ENCODE assay signal across 8 mouse cellular contexts in the genomic region with DNA sequence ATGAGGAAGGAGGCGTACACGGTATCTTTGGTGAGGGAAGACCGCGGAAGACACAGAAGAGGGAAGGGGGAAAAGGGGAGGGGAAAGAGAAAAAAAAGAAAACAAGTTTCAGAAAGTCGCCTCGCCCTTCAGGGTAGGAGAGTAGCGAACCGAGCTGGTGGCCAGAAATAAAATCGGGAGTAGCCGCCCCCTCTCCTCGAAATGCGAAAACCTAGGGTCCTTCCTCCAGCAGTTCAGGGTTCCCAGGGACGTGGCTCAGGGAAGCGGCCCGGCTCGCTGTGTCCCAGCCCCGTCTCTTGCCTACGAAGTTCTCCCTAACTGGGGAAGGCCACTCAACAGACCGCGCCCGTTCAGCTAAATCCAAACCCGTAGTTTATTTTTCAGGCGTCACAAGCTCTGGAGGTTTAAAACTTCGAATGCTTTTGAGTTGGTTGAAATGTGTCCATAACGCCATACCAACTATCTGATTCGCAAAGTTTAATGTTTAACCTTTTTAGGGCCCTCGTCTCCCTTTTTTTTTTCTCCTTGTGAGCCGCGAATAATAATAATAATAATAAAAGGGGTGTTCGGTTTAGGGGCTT. TPM values are rescaled to one million over a fixed set of nuclear protein-coding genes. Genes with fewer than 3 reads are reported as not detected.
DNase-seq lines count a peak whose midpoint lies in the region; ATAC-seq and TF ChIP-seq lines count a peak whose summit lies in the region.

No protein-coding gene starts in this region.

- peak overlapping the region; percentile 92 for H3ac ChIP-seq in myocyte (ENCODE audit: control insufficient read depth, insufficient read length)

- H3K9me3 ChIP-seq in forebrain, embryonic 14.5 days (replicated peaks; ENCODE audit: control insufficient read depth, low read length): no peaks in the 10 kb centered on the region
- H3K9me3 ChIP-seq in hindbrain, embryonic 15.5 days: no peaks in the 10 kb centered on the region
- H3K9me3 ChIP-seq in liver, embryonic 12.5 days (replicated peaks): no peaks in the 10 kb centered on the region

- TF ChIP-seq POLR2A in myocyte (IDR thresholded peaks at IDR 0.05; ENCODE audit: insufficient read length, low read depth): peak; percentile 29

- peak overlapping the region; percentile 100 for H3K9ac ChIP-seq in forebrain, embryonic 14.5 days (ENCODE audit: low read length)
- H3K9ac ChIP-seq in hindbrain, embryonic 15.5 days: peak overlapping the region; percentile 100
- H3K9ac ChIP-seq in liver, embryonic 12.5 days: peak overlapping the region; percentile 75

- no peak for TF ChIP-seq CTCF in gastrocnemius, adult 2 months (IDR thresholded peaks at IDR 0.05)

- DNase-seq in gastrocnemius, adult 2 months: peak; percentile 64
- DNase-seq in gastrocnemius, adult 18-20 months (ENCODE audit: low spot score): no peak
- peak; percentile 66 for DNase-seq in adipocyte (ENCODE audit: low spot score)
- DNase-seq in forebrain, embryonic 14.5 days (ENCODE audit: low spot score): no peak
- no peak for DNase-seq in yolk sac, embryonic 10.5 days (ENCODE audit: low spot score)

- peaks cover 40% of the 10 kb centered on the region for H3K36me3 ChIP-seq in forebrain, embryonic 14.5 days (ENCODE audit: control insufficient read depth, insufficient read depth, low read length)
- H3K36me3 ChIP-seq in hindbrain, embryonic 15.5 days: no peaks in the 10 kb centered on the region
- no peaks in the 10 kb centered on the region for H3K36me3 ChIP-seq in liver, embryonic 12.5 days
- no peaks in the 10 kb centered on the region for H3K36me3 ChIP-seq in myocyte (ENCODE audit: control insufficient read depth, insufficient read depth)

- peak overlapping the region; percentile 99 for H3K4me3 ChIP-seq in gastrocnemius, adult 2 months
- H3K4me3 ChIP-seq in forebrain, embryonic 14.5 days (ENCODE audit: low read depth, low read length): peak overlapping the region; percentile 97
- H3K4me3 ChIP-seq in hindbrain, embryonic 15.5 days: peak overlapping the region; percentile 91
- peak overlapping the region; percentile 63 for H3K4me3 ChIP-seq in liver, embryonic 12.5 days
- H3K4me3 ChIP-seq in myocyte: peak overlapping the region; percentile 99

- no peaks in the 10 kb centered on the region for H3K27me3 ChIP-seq in forebrain, embryonic 14.5 days (replicated peaks; ENCODE audit: control insufficient read depth, insufficient read depth, low read length)
- no peaks in the 10 kb centered on the region for H3K27me3 ChIP-seq in hindbrain, embryonic 15.5 days
- peaks cover 100% of the 10 kb centered on the region for H3K27me3 ChIP-seq in liver, embryonic 12.5 days (replicated peaks)
- no peaks in the 10 kb centered on the region for H3K27me3 ChIP-seq in myocyte (ENCODE audit: control insufficient read depth, insufficient read depth, insufficient read length)

- peaks cover 25% of the 10 kb centered on the region for H3K4me1 ChIP-seq in forebrain, embryonic 14.5 days (ENCODE audit: control insufficient read depth, insufficient read depth, low read length)
- H3K4me1 ChIP-seq in hindbrain, embryonic 15.5 days (replicated peaks): peaks cover 31% of the 10 kb centered on the region
- H3K4me1 ChIP-seq in liver, embryonic 12.5 days: peaks cover 71% of the 10 kb centered on the region

- no peak for ATAC-seq in forebrain, embryonic 14.5 days
- ATAC-seq in hindbrain, embryonic 15.5 days (ENCODE audit: low FRiP score, low read depth): no peak
- ATAC-seq in liver, embryonic 12.5 days: no peak

- peak overlapping the region; percentile 99 for H3K4me2 ChIP-seq in forebrain, embryonic 14.5 days (ENCODE audit: low read length)
- H3K4me2 ChIP-seq in hindbrain, embryonic 15.5 days: peak overlapping the region; percentile 96
- H3K4me2 ChIP-seq in liver, embryonic 12.5 days: peak overlapping the region; percentile 79
- H3K4me2 ChIP-seq in myocyte (ENCODE audit: low read depth): peak overlapping the region; percentile 83

- WGBS in forebrain, embryonic 14.5 days: under 1% methylated on average over 30 of the region's 30 CpGs
- WGBS in hindbrain, embryonic 15.5 days: 0% methylated on average over 30 of the region's 30 CpGs
- 1% methylated on average over 30 of the region's 30 CpGs for WGBS in liver, embryonic 12.5 days (ENCODE audit: insufficient replicate concordance)

- peak overlapping the region; percentile 100 for H3K27ac ChIP-seq in gastrocnemius, adult 2 months
- H3K27ac ChIP-seq in forebrain, embryonic 14.5 days (ENCODE audit: low read depth, low read length): peak overlapping the region; percentile 100
- H3K27ac ChIP-seq in hindbrain, embryonic 15.5 days (replicated peaks): peak overlapping the region; percentile 100
- peak overlapping the region; percentile 93 for H3K27ac ChIP-seq in liver, embryonic 12.5 days

- intact Hi-C loops in gastrocnemius, adult 2 months (cut with DNase I): loop anchor here (2.0 kb wide), 1 partner anchor 47 kb away; no protein-coding TSS in a partner anchor

- H3K79me2 ChIP-seq in myocyte (ENCODE audit: control insufficient read depth, insufficient read depth): peaks cover 80% of the 10 kb centered on the region

TF ChIP-seq in myocyte, 11 proteins besides CTCF, POLR2A, EP300 and RAD21:
- TF ChIP-seq USF1 (IDR thresholded peaks at IDR 0.05; ENCODE audit: low read depth): no peak
- TF ChIP-seq POLR2AphosphoS2 (IDR thresholded peaks at IDR 0.05; ENCODE audit: insufficient read length, low read depth): no peak
- TF ChIP-seq TCF3 (IDR thresholded peaks at IDR 0.05; ENCODE audit: insufficient read length, low read depth): no peak
- TF ChIP-seq REST (IDR thresholded peaks at IDR 0.05; ENCODE audit: insufficient read depth, insufficient read length): no peak
- no peak for TF ChIP-seq MYOD1 (IDR thresholded peaks at IDR 0.05; ENCODE audit: control insufficient read depth in 1 of 3, insufficient read length in 2 of 3, low read depth in 2 of 3)
- no peak for TF ChIP-seq MAX (IDR thresholded peaks at IDR 0.05; ENCODE audit: low read depth)
- TF ChIP-seq TCF12 (IDR thresholded peaks at IDR 0.05; ENCODE audit: insufficient read depth, poor library complexity, severe bottlenecking): no peak
- no peak for TF ChIP-seq MYOG (IDR thresholded peaks at IDR 0.05; ENCODE audit: control insufficient read depth in 1 of 3, insufficient read depth in 1 of 3, insufficient read length in 2 of 3, low read depth in 2 of 3)
- no peak for TF ChIP-seq E2F4 (IDR thresholded peaks at IDR 0.05; ENCODE audit: insufficient read depth)
- TF ChIP-seq CEBPB (IDR thresholded peaks at IDR 0.05; ENCODE audit: insufficient read depth, poor library complexity, severe bottlenecking): no peak
- no peak for TF ChIP-seq SRF (IDR thresholded peaks at IDR 0.05; ENCODE audit: control insufficient read depth, insufficient read length, low read depth)

RNA-seq across cellular contexts. Expression of gene Tnrc18, which starts 2.0 kb away (rescaled TPM):
- total RNA-seq in gastrocnemius, adult 2 months (2021): 10 to 100 TPM; 31.5 to 32.0 TPM
- total RNA-seq in gastrocnemius, adult 18-20 months (2021): 10 to 100 TPM; 29.0 to 40.6 TPM
- 27.5 and 36.6 TPM in 2 replicates for polyA plus RNA-seq in forebrain, embryonic 14.5 days (2014; fragmentation: Nextera tagmentation; extraction: Ambion mirVana)
- 32.7 and 33.8 TPM in 2 replicates for polyA plus RNA-seq in hindbrain, embryonic 15.5 days (2015; fragmentation: Nextera tagmentation; extraction: Ambion mirVana)
- polyA plus RNA-seq in liver, embryonic 12.5 days (2016; fragmentation: Nextera tagmentation; extraction: Ambion mirVana): 8.8 and 8.9 TPM in 2 replicates
- polyA plus RNA-seq in myocyte (2012; fragmentation: generic; extraction: Trizol): 26.2 TPM

Comparison
In these comparisons a context has a peak if more than half of its experiments do, and no peak if none do; other contexts are left out.
1. DNase-seq: peak in gastrocnemius, adult 2 months (single experiment) and adipocyte (single experiment); none in gastrocnemius, adult 18-20 months (single experiment), forebrain, embryonic 14.5 days (single experiment) and yolk sac, embryonic 10.5 days (single experiment).
2. Peak in every context shown above with its lines, with median percentiles within 50 percentile points of each other: H3K27ac ChIP-seq, H3K4me3 ChIP-seq, H3K4me2 ChIP-seq and H3K9ac ChIP-seq.